Mouse (Mus musculus) ovary, postnatal 14 days (tissue): ENCODE data around the gene Ninl.

Experiments
- DNase-seq: peaks from one replicate; pipeline ENCODE4 v3.0.0; 2022; ENCODE audit warnings: low spot score

The Ninl gene

GRCm38 (mm10) chr2:150904272-150904935 is 134.8 kb downstream of the Ninl start, which contains the start of gene Abhd12:
TSS of gene Abhd12 (minus strand) at chr2:150904741.
- peak; percentile 96 for DNase-seq

DNA sequence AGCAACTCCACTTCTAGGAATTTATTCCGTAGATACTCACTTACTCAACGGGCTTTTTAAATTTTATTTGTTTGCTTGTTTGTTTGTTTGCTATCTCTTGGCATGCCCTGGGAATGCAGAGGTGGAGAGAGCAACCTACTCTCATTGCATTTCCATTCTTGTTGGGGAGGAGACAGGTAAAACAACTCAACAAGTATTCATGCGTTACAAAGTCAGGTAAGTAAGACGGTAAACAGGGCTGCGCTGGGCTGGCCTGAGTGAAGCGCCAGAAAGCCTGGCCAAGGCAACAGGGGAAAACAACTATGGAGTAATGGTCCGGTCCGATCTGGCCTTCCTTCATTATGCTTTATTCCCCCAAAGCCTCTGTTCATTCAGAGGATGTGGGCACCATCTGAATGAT is 136.8 kb downstream of the Ninl start:
- DNase-seq, result no peak

- no peak for DNase-seq
Measured at GRCm38 (mm10) chr2:150900341-150900740, 138.8 kb downstream of the Ninl start.

- DNase-seq, result no peak
Measured at GRCm38 (mm10) chr2:150895691-150896252, 143.4 kb downstream of the Ninl start.

DNA sequence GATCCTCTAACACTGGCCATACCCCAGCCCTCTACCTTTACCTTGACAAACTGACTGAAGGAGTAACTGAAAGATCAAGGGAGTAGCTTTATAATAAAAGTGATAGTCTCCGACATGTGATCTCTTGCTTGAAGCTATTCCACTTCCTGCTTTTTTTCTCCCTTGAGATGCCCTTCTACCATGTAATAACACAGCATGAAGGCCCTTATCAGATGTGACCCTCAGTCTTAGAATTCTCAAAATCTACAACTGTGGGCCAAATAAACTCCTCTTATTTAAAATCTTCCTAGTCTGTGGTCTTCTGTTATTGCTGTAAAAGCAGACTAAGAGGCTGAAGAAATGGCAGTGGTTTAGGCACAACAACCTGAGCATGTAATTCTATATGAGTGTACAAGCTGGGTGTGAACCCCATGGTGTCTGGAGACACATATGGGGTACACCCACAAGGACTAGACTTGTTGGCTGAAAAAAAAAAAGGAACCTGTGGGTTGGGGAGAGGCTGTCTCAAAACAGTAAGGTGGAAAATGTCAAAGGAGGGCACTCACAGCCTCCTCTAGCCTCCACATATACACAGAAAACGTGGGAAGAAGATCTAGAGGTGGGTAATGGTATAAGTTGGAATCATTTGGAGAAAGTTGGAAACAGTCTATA is 144.4 kb downstream of the Ninl start:
- DNase-seq, result no peak

GRCm38 (mm10) chr2:150887370-150887769 is 151.8 kb downstream of the Ninl start:
- no peak for DNase-seq

DNA sequence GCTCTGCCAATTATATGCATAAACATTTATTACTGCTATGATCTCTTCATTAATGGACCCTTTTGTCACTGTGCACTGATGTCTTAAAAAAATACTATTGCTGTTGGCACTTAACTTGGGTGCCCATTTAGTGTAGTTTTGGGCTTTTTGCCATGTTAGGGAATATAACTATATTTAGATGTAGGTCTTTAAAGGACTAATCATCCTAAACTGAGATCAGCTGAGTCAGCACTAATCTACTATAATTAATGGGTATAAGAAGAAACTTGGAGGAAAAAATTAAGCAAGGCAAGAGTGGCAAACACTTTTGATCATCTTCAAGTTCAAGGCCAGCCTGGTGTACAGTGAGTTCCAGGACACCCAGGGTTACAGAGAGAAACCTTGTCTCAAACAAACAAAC is 152.9 kb downstream of the Ninl start:
- DNase-seq, result no peak

DNA sequence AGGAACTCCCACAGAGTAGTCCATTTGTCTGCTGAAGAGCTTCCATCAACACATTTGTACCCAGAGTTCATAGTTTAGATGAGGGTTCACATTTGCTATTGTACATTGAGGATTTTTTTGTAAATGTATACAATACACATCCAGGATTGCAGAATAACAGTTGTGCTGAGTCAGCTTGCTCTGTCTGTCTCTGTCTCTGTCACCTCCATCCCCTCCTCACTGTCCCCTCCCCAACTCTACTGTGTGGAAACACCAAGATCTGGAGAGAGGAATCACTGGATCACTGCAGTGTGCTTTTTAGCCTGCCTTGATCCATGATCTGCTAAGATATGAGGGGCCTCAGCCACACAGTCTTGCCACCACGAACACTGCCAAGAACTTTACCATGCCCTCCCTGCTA is 153.4 kb downstream of the Ninl start:
- no peak for DNase-seq

DNA sequence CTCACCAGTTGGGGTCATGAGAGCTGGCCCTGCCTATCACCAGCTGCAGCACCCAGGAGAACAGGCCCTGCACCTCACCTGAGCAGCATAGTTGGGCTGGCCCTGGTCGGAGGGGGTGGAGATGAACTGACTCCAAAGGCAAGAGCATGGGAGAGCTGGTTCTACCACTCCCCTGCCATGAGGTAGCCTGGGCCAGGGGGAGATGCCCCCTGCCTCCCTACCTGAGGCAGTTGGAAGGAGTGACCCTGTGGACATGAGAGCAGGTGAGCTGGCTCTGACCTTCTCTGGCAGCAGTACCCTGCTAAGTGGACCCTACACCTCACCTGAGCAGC is 154.4 kb downstream of the Ninl start:
- no peak for DNase-seq
